Mouse (Mus musculus): ENCODE results near the gene Cmip.

GRCm38 (mm10) chr8:117305405-117305804, 48.5 kb downstream of the Cmip start:
- TF ChIP-seq POLR2A (IDR thresholded peaks at IDR 0.05; ENCODE audit: low read depth, low read length): no peak
- no peak for TF ChIP-seq CTCF (conservative IDR thresholded peaks at IDR 0.05; ENCODE audit: insufficient read depth, insufficient read length, low read depth, low read length)
